Mouse (Mus musculus) spleen, adult 2 months (tissue): ENCODE data around the gene Efcab11.

ENCODE experiments used
- CTCF ChIP-seq: fragments of 200-500 bp; IDR thresholded peaks from 2 replicates; pipeline ENCODE4 v1.5.1; 2011; ENCODE audit warnings: mild to moderate bottlenecking, inconsistent platforms; ENCODE audit not compliant: insufficient read depth, insufficient read length, insufficient replicate concordance; ENCODE audit errors: extremely low read depth
- POLR2A ChIP-seq: fragments of 200-500 bp; IDR thresholded peaks from 2 replicates; pipeline ENCODE4 v1.6.1; 2011; ENCODE audit warnings: low read depth, low read length, inconsistent platforms

GRCm38 (mm10) chr12:99864613-99865012, 19.6 kb downstream of the Efcab11 start:
- TF ChIP-seq CTCF (no peak), POLR2A (no peak)
